Mouse (Mus musculus) splenic B cell, adult 2 months (primary cell): ENCODE results near the gene Epha4.

ENCODE experiments used
- DNase-seq: peaks from one replicate; pipeline ENCODE4 v3.0.0-alpha.2; 2011; ENCODE audit warnings: low read depth, low spot score
- H3K27me3 ChIP-seq: 2 replicates; pipeline ENCODE4 v1.6.1; 2012; ENCODE audit warnings: mild to moderate bottlenecking, low read length, moderate library complexity, mixed read lengths; ENCODE audit not compliant: control insufficient read depth, poor library complexity, insufficient read depth, severe bottlenecking
- H3K36me3 ChIP-seq: 2 replicates; pipeline ENCODE4 v1.6.1; 2012; ENCODE audit warnings: mild to moderate bottlenecking, low read length, moderate library complexity, mixed read lengths; ENCODE audit not compliant: control insufficient read depth, poor library complexity, insufficient read depth, severe bottlenecking

Epha4 gene

DNA sequence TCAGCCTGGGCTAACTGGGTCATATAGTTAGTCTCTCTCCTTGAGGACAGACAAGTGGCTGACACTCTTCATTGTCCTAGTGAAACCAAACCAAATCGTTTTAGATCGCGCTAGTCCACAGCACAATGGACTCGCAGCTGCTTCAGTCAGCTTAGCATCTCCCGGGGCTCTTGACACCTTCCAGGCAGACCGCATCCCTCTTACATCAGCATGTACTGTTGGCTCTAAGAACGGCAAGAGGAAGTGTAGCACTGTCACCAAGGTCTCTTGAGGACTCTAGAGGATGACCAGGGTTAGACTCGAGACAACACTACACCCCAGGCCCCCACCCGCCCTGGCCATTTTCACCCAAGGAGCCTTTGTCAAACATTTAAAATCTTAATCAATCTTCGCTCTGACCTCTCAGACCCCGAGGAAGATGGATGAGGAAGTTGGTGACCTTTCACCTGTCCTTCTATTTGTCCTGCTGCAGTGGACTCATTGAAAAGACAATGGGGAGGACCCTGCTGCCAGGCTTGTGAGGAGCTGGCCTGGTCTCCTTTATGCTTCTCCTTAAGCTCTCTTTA lies 12.3 kb downstream of the Epha4 start:
- DNase-seq, result no peak
- Histone ChIP-seq H3K27me3 (no peaks in the 10 kb centered on the region), H3K36me3 (no peaks in the 10 kb centered on the region)

DNA sequence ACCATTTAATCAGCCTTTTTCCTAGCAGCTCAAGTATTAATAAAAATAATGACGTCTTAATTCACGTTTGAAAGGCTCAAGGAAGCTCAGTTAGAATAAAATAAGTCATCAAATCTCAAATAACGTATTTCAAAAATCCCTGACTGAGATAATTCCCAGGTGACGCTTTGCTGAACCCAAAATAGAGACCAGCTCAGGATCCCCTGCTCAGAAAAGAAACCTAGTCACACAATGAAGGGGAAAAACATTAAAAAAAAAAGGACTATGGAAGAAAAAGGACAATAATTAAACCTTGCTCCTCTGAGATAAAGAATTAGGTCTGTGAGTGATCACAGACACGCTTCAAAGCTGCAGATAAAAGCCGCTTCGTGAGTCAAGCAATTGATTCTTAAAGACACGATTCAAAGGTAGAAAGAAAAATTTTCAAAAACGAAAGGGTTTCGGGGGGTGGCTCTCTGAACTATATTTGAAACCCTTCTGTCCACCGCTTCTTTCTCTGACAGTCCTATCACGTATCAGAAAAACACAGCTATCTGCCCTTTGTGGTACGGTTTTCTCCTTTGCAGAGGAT lies 13.4 kb downstream of the Epha4 start:
- Histone ChIP-seq H3K36me3 (no peaks in the 10 kb centered on the region), H3K27me3 (no peaks in the 10 kb centered on the region)
- DNase-seq, result no peak

DNA sequence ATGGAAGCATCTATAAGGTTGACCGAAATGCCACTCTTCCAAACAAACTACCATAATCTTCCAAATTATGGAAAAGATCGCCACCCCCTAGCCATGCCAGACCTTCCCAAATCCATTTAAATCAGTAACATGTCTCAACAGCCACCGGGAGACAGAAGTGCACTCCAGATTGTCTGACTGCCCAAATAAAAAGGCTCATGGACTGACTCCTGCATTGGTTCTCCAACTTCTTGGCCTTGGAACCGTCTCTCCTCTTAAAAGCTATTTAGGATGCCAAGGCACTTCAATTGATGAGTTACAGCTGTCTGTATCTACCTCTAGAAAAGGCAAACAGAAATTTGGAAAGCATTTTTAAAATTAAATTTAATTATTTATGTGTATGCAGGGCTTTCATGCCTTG lies 17.4 kb downstream of the Epha4 start:
- DNase-seq, result no peak
- Histone ChIP-seq H3K36me3 (no peaks in the 10 kb centered on the region), H3K27me3 (no peaks in the 10 kb centered on the region)

DNA sequence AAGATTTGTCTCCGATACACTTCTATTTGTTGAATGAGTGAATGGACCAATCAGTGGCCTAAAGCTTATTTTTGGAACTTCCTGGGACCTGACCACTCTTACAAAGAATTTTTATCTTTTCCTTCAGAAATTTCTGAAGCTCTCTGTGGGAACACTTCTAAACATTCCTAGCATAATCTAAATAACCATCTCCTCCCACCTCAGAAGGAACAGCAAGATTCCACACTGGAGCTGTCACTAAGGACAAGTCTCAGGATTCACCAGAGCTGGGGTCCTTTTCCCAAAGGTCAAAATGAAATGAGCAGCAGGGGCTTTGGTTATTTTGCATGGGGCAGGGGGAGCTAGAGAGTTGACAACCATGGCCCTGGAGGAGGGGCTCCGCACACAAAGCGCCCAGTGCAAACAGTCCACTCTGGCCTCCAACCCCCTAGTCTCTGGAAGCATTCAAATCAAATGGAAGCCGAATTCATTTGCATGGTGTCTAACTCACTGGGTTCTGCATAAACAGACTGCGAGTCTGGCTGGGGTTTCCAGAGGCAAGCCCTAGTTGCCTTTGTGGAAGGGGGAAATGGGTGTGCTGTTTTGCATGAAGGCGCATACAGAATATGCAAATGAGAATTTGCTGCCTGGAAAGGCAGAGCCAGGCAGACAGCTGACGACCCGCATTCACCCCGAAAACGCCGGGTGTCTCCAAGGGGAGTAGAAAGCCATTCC lies 18.3 kb downstream of the Epha4 start:
- no peaks in the 10 kb centered on the region for H3K36me3 ChIP-seq
- no peak for DNase-seq
- H3K27me3 ChIP-seq, result no peaks in the 10 kb centered on the region

DNA sequence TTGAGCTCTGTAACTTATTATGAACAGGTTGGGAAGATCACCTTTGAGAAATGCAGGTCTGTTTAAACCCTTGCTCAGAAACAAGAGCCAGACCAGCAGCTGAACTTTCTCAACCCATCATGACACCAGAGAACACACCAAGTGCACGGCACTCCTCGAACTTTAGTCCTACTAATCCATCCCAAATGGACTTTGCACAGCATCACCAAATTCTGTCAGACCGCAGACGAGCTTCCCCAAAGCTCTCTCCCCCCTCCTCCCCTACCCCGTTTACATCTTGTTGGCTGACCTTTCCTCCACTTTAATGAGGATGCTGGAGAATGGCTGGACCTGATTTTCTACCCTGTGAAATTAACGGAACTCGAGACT lies 19.1 kb downstream of the Epha4 start:
- Histone ChIP-seq H3K27me3 (no peaks in the 10 kb centered on the region), H3K36me3 (no peaks in the 10 kb centered on the region)
- no peak for DNase-seq

DNA sequence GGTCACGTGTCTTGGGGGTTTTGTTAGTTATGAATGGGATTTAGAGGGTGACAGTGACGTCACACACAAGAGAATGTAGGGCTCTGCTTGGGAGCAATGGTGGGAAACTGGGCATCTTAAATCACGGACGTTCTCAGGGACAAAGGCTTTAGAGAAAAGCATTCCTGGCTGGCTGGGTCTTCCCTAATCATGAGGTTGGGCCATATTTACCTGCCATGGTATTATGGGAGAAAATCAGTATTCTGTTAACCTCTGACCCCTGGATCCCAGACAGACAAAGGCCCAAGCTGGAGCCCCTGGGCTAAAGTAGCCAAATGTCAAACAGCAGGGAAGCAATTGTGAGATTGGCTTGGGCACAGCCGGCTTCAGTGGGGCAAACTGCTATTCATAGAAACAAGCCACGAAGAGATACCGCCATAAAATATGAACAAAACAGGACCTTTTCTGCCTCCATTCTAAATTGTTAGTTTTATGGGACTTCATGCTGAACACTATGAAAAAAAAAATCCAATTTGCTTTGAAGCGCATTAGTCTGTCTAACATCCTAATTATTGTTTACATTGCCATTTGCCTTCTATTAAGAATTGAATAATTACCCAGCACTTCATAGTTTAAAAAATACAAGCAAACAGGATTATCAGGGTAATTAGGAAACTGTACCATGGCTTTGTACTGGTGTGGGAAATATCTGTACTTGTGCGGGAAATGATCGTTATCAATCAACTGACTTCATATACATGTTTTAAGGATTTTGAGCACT lies 19.7 kb downstream of the Epha4 start:
- H3K27me3 ChIP-seq, result no peaks in the 10 kb centered on the region
- no peak for DNase-seq
- no peaks in the 10 kb centered on the region for H3K36me3 ChIP-seq

DNA sequence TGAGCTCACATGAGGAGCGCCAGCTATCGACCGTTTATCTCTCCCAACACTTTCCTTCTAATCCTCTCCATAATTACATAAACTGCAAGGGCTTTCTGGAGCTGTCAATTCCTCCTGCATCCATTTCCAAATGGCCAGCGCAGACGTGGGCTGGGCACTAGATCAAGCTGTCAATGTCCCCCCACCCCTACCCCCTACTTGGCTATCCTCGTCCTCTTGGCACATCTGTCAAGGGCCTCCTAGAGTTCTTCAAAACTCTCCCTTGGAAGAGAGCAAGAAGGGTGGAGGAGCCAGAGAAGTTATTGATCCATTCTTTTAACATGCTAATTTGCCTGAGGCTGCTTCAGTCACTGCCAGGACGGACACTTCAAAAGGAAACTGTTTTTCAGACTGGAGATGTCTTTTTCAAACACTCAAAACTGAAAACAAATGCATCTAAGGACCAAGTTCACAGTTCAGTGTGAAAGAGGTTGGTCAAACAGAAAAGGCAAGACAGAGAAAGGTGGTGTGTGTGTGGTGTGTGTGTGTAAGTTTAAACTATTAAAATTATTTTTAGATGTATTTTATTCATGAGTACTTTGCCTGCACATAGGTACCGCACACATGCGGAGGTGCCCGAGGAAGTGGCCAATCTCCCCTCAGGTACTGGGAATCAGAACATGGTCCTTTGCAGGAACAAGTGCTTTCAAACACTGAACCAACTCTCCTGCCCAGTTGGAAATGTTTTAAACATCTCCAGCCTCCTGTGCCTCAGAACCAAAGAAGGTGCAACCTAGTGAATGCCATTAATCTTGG lies 20.9 kb downstream of the Epha4 start:
- Histone ChIP-seq H3K27me3 (no peaks in the 10 kb centered on the region), H3K36me3 (no peaks in the 10 kb centered on the region)
- DNase-seq, result no peak

DNA sequence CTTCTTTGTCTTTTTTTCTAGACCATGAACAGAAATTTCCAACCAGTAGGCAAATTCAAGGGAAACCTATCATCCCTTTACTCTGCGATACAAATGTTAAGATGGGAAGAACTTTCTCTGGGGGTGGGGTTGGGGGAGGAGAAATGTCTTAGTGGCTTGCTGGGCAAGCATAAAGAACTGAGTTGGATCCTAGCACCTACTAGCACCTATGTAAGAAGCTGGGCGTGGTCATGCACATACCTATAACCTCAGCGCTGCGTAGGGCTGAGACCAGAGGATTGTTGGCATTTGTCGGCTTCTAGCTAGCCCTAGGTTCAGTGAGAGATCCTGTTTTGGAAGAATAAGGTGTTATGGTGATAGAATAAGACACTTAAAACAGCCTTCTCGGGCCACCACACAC lies 24.7 kb downstream of the Epha4 start:
- Histone ChIP-seq H3K27me3 (no peaks in the 10 kb centered on the region), H3K36me3 (no peaks in the 10 kb centered on the region)
- DNase-seq, result no peak

DNA sequence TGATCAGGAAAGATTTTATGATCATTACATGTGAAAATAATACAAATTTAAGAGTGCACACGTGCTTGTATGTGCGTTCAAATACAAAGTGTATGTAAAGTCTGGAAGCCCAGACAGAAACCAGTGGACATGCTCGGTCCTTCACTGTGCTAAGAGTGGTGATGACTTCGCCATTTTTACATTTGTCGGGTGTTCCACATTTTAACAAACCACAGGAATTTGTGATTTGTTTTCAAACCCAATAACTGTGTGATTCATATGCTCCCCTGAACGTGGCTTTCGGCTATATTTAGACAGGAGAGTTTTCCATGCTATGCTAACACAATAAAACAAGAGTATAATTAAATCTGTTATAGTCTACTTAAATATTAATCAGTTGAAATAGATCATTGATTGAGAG lies 25.5 kb downstream of the Epha4 start:
- DNase-seq, result no peak
- H3K27me3 ChIP-seq, result no peaks in the 10 kb centered on the region
- H3K36me3 ChIP-seq, result no peaks in the 10 kb centered on the region

DNA sequence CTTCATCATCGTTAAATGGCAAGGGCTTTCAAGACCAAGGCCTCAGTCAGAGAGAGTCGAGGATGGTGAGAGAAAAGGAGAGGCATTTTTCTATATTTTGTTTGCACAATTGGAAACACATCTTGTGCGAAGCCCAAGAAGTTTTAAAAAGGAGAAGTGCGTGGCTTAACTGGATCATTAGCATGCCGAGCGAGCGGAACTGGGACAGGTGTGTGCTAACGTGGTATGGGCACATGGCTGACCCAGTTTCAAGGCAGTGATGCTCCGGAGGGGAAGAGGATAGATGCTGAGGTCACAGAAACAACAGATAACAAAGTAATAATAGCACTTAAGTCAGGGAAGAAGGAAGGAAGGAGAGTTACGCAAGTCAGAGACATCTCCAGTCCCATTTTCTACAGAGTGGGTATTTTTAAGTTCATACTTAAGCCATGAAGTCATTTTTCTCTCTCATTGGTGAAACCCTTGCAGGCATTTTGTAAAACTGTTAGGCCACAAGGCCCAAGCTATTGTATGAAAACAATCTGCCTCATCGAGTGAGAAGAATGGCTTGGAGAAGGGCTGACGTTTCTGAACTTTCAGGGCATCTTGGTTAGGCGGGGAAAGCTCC lies 26.9 kb downstream of the Epha4 start:
- DNase-seq, result no peak
- Histone ChIP-seq H3K36me3 (no peaks in the 10 kb centered on the region), H3K27me3 (no peaks in the 10 kb centered on the region)

DNA sequence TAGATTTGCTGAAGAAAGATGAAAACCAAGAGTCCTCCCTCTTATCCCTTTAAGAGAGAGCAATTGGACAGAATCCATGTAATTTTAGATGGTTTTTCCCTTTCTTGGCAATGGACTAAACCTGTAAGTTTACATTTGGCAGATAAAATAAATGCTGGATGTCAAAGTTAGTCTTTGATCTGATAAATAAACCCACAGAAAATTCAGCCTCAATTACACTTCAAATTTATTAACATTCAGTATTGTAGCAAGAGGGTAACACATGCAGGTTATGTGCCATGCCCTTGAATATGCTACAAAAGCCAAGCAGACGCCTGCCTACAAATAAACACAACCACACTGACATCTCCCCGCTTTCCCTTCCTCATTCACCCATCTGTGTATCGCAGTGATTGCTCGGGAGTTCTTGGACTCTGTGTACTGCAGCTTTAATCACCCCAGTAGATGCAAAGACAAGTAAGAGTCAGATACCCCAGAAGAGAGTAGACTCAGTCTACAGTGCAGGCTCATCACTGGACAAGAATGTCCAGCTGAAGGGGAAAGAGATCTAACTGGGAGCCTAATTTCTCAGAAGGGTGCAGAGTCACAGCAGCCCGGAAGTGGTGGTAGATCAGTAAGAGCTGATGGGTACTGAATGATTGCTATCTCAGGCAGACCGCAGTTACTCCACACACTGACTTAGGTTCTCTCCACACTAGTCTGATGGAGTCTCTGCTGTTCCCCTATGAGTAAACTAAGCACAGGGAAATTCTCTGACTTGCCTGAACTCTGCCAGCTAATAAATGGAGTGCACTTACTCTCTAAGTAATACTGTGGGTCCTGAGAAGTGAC lies 29.9 kb downstream of the Epha4 start:
- no peaks in the 10 kb centered on the region for H3K36me3 ChIP-seq
- DNase-seq, result no peak
- H3K27me3 ChIP-seq, result no peaks in the 10 kb centered on the region

DNA sequence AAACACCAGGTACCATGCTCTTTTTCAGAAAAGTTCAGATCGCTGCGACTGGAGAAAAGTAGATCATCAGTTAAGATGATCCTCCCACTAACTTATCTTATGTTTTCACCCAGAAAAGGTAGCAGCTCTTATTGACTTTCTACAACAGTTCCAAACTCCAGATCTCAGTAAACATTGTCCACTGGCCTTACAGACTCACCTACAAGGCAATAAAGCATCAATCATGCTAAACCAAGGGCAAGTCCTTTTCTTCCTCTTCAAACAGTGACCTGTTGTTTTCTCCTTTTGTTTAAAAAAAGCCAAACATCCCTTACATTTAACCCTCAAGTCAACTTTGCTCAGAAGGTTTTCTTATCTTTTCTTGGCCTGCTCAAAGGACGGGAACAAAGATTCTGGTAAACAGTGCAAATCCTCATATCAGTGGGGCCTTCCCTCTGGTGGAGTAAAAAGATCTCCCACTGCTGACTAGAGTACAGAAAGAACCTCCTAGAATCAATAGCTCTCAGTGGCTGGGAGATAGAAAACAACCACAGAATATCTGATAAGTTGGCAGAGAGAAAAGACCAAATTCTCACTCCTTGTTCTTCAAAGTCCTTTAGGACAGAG lies 39.0 kb downstream of the Epha4 start:
- no peak for DNase-seq
- no peaks in the 10 kb centered on the region; the same call in 1 of the 2 replicates for H3K27me3 ChIP-seq
- no peaks in the 10 kb centered on the region for H3K36me3 ChIP-seq
